Mouse (Mus musculus) bone marrow macrophage, adult 2 months (primary cell): Measurements from ENCODE around the gene F2rl3. TPM values are rescaled to one million over a fixed set of nuclear protein-coding genes. Genes with fewer than 3 reads are reported as not detected.

Experiments used
- H3K27ac ChIP-seq: 2 replicates; pipeline ENCODE4 v1.5.1; 2012; ENCODE audit warnings: low read depth, low read length; ENCODE audit not compliant: insufficient read depth
- H3K4me1 ChIP-seq: 2 replicates; pipeline ENCODE4 v1.6.1; 2012; ENCODE audit warnings: low read length; ENCODE audit not compliant: control insufficient read depth, insufficient read depth
- H3K4me3 ChIP-seq: 2 replicates; pipeline ENCODE4 v1.5.1; 2012; ENCODE audit warnings: mild to moderate bottlenecking, low read length, moderate library complexity; ENCODE audit not compliant: insufficient read depth
- CTCF ChIP-seq: IDR thresholded peaks from 2 replicates; pipeline ENCODE4 v1.5.1; 2012; ENCODE audit warnings: low read depth, mild to moderate bottlenecking, low read length, moderate library complexity
- POLR2A ChIP-seq: IDR thresholded peaks from 2 replicates; pipeline ENCODE4 v1.6.1; 2012; ENCODE audit warnings: mild to moderate bottlenecking, low read depth, low read length, borderline replicate concordance
- polyA plus RNA-seq: library from polyadenylated mRNA; stranded (reverse); fragments of >200 nt; gene quantifications from 2 replicates; pipeline ENCODE4 v1.2.4, GENCODE M21; 2012; ENCODE audit not compliant: missing spikeins, insufficient read depth, insufficient read length

Gene F2rl3
- not detected in 2 replicates for polyA plus RNA-seq

- TF ChIP-seq CTCF (no peak), POLR2A (no peak)
- Histone ChIP-seq H3K4me1 (0 out of 2 replicates have a peak, but pooled peaks cover 2% of the 10 kb centered on the region), H3K27ac (no peak within 1 kb of the TSS), H3K4me3 (no peak within 1 kb of the TSS)
Observed at GRCm38 (mm10) chr8:72761322-72762051, at the start of gene F2rl3. TSS of gene F2rl3 (plus strand) at chr8:72761880.

- no peak for TF ChIP-seq CTCF
- TF ChIP-seq POLR2A, result no peak
- H3K27ac ChIP-seq, result no peak overlapping the region
- peaks cover 5% of the 10 kb centered on the region; the same call in 1 of the 2 replicates for H3K4me1 ChIP-seq
- no peak overlapping the region for H3K4me3 ChIP-seq
Observed at GRCm38 (mm10) chr8:72712569-72712968, 49.1 kb upstream of the F2rl3 start.

GRCm38 (mm10) chr8:72716594-72716993, 45.1 kb upstream of the F2rl3 start:
- H3K27ac ChIP-seq, result no peak overlapping the region
- peaks cover 5% of the 10 kb centered on the region; the same call in 1 of the 2 replicates for H3K4me1 ChIP-seq
- no peak overlapping the region for H3K4me3 ChIP-seq
- no peak for TF ChIP-seq CTCF

- no peak for TF ChIP-seq CTCF
- TF ChIP-seq POLR2A, result no peak
- Histone ChIP-seq H3K4me1 (peaks cover 6% of the 10 kb centered on the region), H3K4me3 (no peak overlapping the region), H3K27ac (no peak overlapping the region)
Observed at GRCm38 (mm10) chr8:72720541-72720940, 41.1 kb upstream of the F2rl3 start.

- no peak within 1 kb of the TSS for H3K27ac ChIP-seq
- peaks cover 6% of the 10 kb centered on the region for H3K4me1 ChIP-seq
- TF ChIP-seq POLR2A, result peak; percentile 79; the same call in 1 of the 2 replicates
- TF ChIP-seq CTCF, result no peak
- H3K4me3 ChIP-seq, result peak within 1 kb of the TSS; percentile 85
Observed at GRCm38 (mm10) chr8:72722769-72723650, 38.7 kb upstream of the F2rl3 start, which contains the start of gene Sin3b. TSS of gene Sin3b (plus strand) at chr8:72723285.

GRCm38 (mm10) chr8:72723651-72724001, 38.1 kb upstream of the F2rl3 start:
- Histone ChIP-seq H3K27ac (no peak overlapping the region), H3K4me3 (peak overlapping the region; percentile 85), H3K4me1 (peaks cover 6% of the 10 kb centered on the region)
- no peak for TF ChIP-seq CTCF
- no peak for TF ChIP-seq POLR2A

- H3K4me3 ChIP-seq, result no peak overlapping the region
Observed at GRCm38 (mm10) chr8:72728636-72729035, 33.0 kb upstream of the F2rl3 start.

GRCm38 (mm10) chr8:72735001-72735400, 26.7 kb upstream of the F2rl3 start:
- Histone ChIP-seq H3K4me1 (no peaks in the 10 kb centered on the region), H3K4me3 (no peak overlapping the region), H3K27ac (no peak overlapping the region)
- TF ChIP-seq POLR2A, result no peak
- TF ChIP-seq CTCF, result no peak

More at GRCm38 (mm10) chr8:72728636-72729035, 33.0 kb upstream of the F2rl3 start:
- Histone ChIP-seq H3K4me1 (peaks cover 6% of the 10 kb centered on the region), H3K27ac (no peak overlapping the region)
- TF ChIP-seq CTCF (no peak), POLR2A (no peak)

- Histone ChIP-seq H3K4me1 (no peaks in the 10 kb centered on the region), H3K27ac (no peak overlapping the region), H3K4me3 (no peak overlapping the region)
- TF ChIP-seq CTCF (no peak), POLR2A (no peak)
Observed at GRCm38 (mm10) chr8:72736868-72737267, 24.8 kb upstream of the F2rl3 start.

- Histone ChIP-seq H3K4me3 (no peak overlapping the region), H3K27ac (no peak overlapping the region), H3K4me1 (no peaks in the 10 kb centered on the region)
- TF ChIP-seq POLR2A, result no peak
- peak; percentile 59; the same call in 1 of the 2 replicates for TF ChIP-seq CTCF
Observed at GRCm38 (mm10) chr8:72746061-72746460, 15.6 kb upstream of the F2rl3 start.
